Mouse (Mus musculus) liver, embryonic 14.5 days (tissue): ENCODE results near the gene Stx8. TPM values are rescaled to one million over a fixed set of nuclear protein-coding genes. Genes with fewer than 3 reads are reported as not detected.

ENCODE experiments used
- ATAC-seq: fragments of 200-750 bp; cut with Nextera tagmentation; 2 replicates; pipeline ENCODE4 v1.8.0; 2017; ENCODE audit warnings: moderate number of reproducible peaks, mild to moderate bottlenecking, moderate library complexity; ENCODE audit not compliant: insufficient read depth
- DNase-seq, 3 experiments: peaks; one replicate each; pipeline ENCODE4 v3.0.0-alpha.2; 2012 to 2013; ENCODE audit warnings: low read depth in 3 of 3, low spot score in 3 of 3
- H3K27ac ChIP-seq: fragments of 300-500 bp; sonication (generic); 2 replicates; pipeline ENCODE4 v1.5.1; 2014; ENCODE audit warnings: moderate library complexity, mild to moderate bottlenecking, control low read depth, inconsistent platforms
- H3K27me3 ChIP-seq: fragments of 300-500 bp; sonication (generic); 2 replicates; pipeline ENCODE4 v1.6.1; 2014; ENCODE audit warnings: mild to moderate bottlenecking, low read length, moderate library complexity; ENCODE audit not compliant: control insufficient read depth, insufficient read depth
- H3K36me3 ChIP-seq: fragments of 300-500 bp; sonication (generic); replicated peaks from 2 replicates; pipeline ENCODE4 v1.6.1; 2014; ENCODE audit warnings: low read depth; ENCODE audit not compliant: control insufficient read depth, insufficient read depth
- H3K4me1 ChIP-seq, 2 experiments: fragments of 200-500 bp in 1 of 2; fragments of 300-500 bp in 1 of 2; sonication (generic) in 1 of 2; replicated peaks; 2 replicates each; pipeline ENCODE4 v1.6.1; 2012 to 2014; ENCODE audit warnings: antibody characterized with exemption in 1 of 2, inconsistent platforms in 1 of 2, low read length in 1 of 2; ENCODE audit not compliant: control insufficient read depth in 2 of 2, insufficient read depth in 2 of 2
- H3K4me2 ChIP-seq: fragments of 300-500 bp; sonication (generic); 2 replicates; pipeline ENCODE4 v1.6.1; 2014; ENCODE audit warnings: low read depth, mild to moderate bottlenecking, control low read depth, moderate library complexity
- H3K4me3 ChIP-seq, 2 experiments: fragments of 200-500 bp in 1 of 2; fragments of 300-500 bp in 1 of 2; sonication (generic) in 1 of 2; 2 replicates each; pipeline ENCODE4 v1.5.1; 2012 to 2014; ENCODE audit warnings: low read depth in 2 of 2, low read length in 2 of 2, mild to moderate bottlenecking in 2 of 2, control low read depth in 1 of 2, inconsistent platforms in 1 of 2, moderate library complexity in 1 of 2; ENCODE audit not compliant: insufficient read depth in 1 of 2
- H3K9ac ChIP-seq: fragments of 300-500 bp; sonication (generic); replicated peaks from 2 replicates; pipeline ENCODE4 v1.6.1; 2014; ENCODE audit warnings: mild to moderate bottlenecking, control low read depth, moderate library complexity
- H3K9me3 ChIP-seq: fragments of 300-500 bp; sonication (generic); 2 replicates; pipeline ENCODE4 v1.6.1; 2016; ENCODE audit warnings: low read length, mixed read lengths; ENCODE audit not compliant: control insufficient read depth
- CTCF ChIP-seq: IDR thresholded peaks from 2 replicates; pipeline ENCODE4 v1.5.1; 2016; ENCODE audit warnings: antibody characterized with exemption, low read depth, control low read depth
- EP300 ChIP-seq: IDR thresholded peaks from 2 replicates; pipeline ENCODE4 v1.6.1; 2016; ENCODE audit warnings: antibody characterized with exemption, low read depth
- WGBS: fragments of 180-500 bp; shearing (Covaris S2); extraction: QIAGEN DNeasy Blood & Tissue Kit; methylation state at CpG from one replicate; pipeline ENCODE4 v1.1.7; 2014; ENCODE audit not compliant: insufficient replicate concordance; 5-methylcytosine and 5-hydroxymethylcytosine counted together
- polyA plus RNA-seq, 2 experiments: library from polyadenylated mRNA; depleted of rRNA in 1 of 2; stranded (reverse) in 1 of 2; unstranded in 1 of 2; fragments of >200 nt; fragmentation: Nextera tagmentation in 1 of 2; extraction: Ambion mirVana in 1 of 2; gene quantifications; 2 replicates each; pipeline versions ENCODE4 v1.2.1 to v1.2.3; 2012 to 2014

Gene Stx8
- polyA plus RNA-seq (2012; rRNA removed) (3.0 and 8.1 TPM in 2 replicates), polyA plus RNA-seq (2014; fragmentation: Nextera tagmentation; extraction: Ambion mirVana) (22.0 and 24.5 TPM in 2 replicates)

DNA sequence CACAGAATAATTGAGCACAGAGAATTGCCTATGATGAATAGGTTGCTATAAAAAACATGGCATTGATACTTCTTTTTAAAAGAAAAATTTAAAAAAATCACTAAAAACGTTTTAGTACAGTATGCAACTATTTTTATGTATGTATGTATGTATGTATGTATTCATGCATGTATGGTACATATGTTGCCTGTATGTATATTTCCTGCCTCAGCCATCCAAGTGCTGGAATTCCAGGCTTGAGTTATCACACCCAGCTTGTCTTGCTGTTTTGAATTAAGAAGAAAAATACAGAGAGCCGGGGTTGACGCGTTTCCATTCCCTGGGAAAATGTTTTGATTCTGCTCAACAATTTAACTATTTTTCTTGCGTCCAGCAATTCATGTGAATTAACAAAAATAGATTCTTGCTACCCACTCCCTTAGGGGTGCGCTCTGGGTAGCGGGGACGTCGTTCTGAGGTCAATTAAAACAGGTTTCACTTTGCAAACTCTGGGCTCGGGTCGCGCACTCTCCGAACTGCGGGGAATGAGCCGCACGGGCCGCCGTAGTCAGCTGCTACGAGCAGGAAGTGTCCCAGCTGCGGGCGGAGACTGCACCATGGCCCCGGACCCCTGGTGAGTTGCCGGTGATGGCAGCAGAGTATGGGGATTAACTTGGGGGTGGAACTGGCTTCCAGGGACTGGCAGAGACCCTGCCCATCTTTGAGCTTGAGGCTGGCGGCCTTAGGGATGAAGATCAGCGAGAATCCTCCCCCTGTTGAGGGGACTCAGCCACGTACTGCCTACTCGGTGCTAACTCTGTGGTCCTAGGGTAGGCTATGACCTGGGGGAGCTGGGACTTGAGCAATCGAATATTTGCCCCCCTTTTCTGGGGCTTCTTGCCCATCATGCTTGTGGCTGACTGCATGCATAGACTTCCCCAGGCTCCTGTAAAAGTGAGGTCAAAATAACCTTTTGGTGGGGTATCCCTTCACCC is at the start of gene Stx8:
TSS of gene Stx8 (plus strand) at position 289 of the 974 bp plus-strand sequence.
- peak within 1 kb of the TSS; percentile 92 for H3K4me2 ChIP-seq
- peak; percentile 60 to 68 (median 63) for DNase-seq
- no peaks in the 10 kb centered on the region for H3K36me3 ChIP-seq
- ATAC-seq, result peak; percentile 83
- H3K9me3 ChIP-seq, result no peaks in the 10 kb centered on the region
- peak within 1 kb of the TSS; percentile 87 for H3K9ac ChIP-seq
- H3K4me3 ChIP-seq, result peak within 1 kb of the TSS; percentile 86 to 94
- H3K27ac ChIP-seq, result no peak within 1 kb of the TSS
- 1% methylated on average over 28 of the region's 28 CpGs for WGBS
- TF ChIP-seq CTCF (no peak), EP300 (no peak)
- H3K4me1 ChIP-seq, result peaks cover 6 to 7% of the 10 kb centered on the region in 2 experiments
- no peaks in the 10 kb centered on the region for H3K27me3 ChIP-seq

DNA sequence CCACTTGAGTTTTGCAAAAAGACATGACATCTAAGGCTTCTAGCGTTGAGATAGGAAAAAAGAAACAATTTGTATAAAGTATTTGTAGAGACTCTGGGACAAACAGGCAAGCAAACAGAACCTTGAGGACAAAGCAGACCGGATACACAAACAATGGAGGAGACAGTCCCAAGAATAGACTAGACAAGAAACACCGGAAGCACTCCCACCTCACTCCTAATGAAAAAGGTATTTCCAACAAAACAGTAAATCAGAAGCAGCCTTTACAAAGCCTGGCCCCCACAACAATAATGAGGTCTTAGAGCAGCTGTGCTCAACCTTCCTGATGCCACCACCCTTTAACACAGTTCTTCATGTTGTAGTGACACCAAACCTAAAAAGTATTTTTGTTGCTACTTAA is 48.9 kb upstream of the Stx8 start:
- no peak for TF ChIP-seq CTCF
- TF ChIP-seq EP300, result no peak
- Histone ChIP-seq H3K4me2 (no peak overlapping the region), H3K9ac (no peak overlapping the region), H3K27ac (no peak overlapping the region), H3K4me3 (no peak overlapping the region), H3K36me3 (no peaks in the 10 kb centered on the region), H3K4me1 (no peaks in the 10 kb centered on the region), H3K27me3 (peaks cover 28% of the 10 kb centered on the region), H3K9me3 (no peaks in the 10 kb centered on the region)
- ATAC-seq (no peak), DNase-seq (no peak)
- WGBS, result 39% methylated on average over 3 of the region's 3 CpGs

DNA sequence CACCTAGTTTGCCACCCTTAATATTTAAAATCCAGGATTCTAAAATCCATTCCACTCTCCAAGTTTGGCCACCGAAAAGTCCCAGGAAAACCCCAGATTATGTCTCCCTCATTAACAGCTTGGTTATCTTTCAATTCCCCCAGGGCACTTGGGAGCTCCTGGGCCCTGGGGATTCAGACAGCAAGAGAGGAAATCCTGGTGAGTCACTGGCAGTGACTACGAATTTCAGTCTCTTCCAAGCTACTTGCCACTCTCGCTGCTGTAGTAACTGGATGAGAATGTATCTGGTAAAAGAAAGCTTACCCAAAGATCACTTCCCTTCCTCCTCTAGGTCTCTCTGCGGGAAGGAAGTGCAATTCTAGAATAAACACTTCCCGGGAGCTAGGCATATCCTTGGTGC is 46.4 kb upstream of the Stx8 start:
- Histone ChIP-seq H3K4me2 (no peak overlapping the region), H3K9me3 (no peaks in the 10 kb centered on the region), H3K9ac (no peak overlapping the region), H3K27ac (no peak overlapping the region), H3K4me1 (0 out of 4 replicates have a peak, but pooled peaks cover 0 to 2% of the 10 kb centered on the region in 2 experiments), H3K27me3 (peaks cover 35% of the 10 kb centered on the region), H3K4me3 (no peak overlapping the region), H3K36me3 (no peaks in the 10 kb centered on the region)
- whole genome bisulfite sequencing, result 27% methylated on average over 5 of the region's 5 CpGs
- no peak for TF ChIP-seq CTCF
- TF ChIP-seq EP300, result no peak
- ATAC-seq (no peak), DNase-seq (no peak)

DNA sequence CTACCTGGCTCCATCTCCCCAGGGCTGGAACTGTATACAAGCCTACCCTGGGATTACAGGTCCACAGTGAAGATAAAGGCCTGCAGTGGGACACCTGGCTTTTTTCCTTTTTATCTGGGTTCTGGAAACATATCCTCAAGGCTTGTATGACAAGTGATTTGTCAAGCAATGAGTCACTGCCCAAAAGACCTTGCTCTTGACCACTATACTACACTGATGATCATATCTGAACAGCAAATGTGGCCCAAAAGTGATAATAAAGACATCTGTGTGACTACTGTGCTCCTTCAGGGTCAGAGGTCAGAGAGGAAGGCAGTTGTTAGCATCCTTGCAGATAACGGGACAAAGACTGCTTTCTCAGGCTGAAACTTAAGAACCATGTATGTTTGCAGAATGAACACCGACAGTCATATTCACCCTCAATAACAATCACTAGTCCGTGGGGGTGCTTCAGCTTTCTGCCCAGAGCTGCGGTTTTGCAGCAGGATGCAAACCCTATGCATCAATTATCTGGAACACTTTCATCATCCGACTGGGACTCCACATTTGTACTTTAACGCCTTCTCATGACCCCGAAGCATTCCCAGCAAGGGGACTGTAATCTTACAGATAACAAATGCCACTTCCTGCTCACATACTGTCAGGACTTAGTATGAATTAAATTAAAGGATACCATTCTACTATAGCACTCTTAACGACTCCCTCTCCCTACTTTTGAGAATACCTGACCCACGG is 45.6 kb upstream of the Stx8 start:
- Histone ChIP-seq H3K4me1 (0 out of 4 replicates have a peak, but pooled peaks cover 0 to 2% of the 10 kb centered on the region in 2 experiments), H3K9ac (no peak overlapping the region), H3K4me2 (no peak overlapping the region), H3K9me3 (no peaks in the 10 kb centered on the region), H3K27ac (no peak overlapping the region), H3K4me3 (no peak overlapping the region), H3K27me3 (peaks cover 35% of the 10 kb centered on the region), H3K36me3 (no peaks in the 10 kb centered on the region)
- 12% methylated on average over 9 of the region's 9 CpGs for WGBS
- no peak for ATAC-seq
- TF ChIP-seq EP300, result no peak
- no peak for TF ChIP-seq CTCF
- no peak for DNase-seq
